Mouse (Mus musculus) thymus, postnatal 36 days (tissue): ENCODE measurements around the gene Atg2b.

Experiments
- DNase-seq, 2 experiments: peaks; one replicate each; pipeline ENCODE4 v3.0.0; 2022; ENCODE audit warnings: mixed read lengths in 2 of 2

Gene Atg2b

DNA sequence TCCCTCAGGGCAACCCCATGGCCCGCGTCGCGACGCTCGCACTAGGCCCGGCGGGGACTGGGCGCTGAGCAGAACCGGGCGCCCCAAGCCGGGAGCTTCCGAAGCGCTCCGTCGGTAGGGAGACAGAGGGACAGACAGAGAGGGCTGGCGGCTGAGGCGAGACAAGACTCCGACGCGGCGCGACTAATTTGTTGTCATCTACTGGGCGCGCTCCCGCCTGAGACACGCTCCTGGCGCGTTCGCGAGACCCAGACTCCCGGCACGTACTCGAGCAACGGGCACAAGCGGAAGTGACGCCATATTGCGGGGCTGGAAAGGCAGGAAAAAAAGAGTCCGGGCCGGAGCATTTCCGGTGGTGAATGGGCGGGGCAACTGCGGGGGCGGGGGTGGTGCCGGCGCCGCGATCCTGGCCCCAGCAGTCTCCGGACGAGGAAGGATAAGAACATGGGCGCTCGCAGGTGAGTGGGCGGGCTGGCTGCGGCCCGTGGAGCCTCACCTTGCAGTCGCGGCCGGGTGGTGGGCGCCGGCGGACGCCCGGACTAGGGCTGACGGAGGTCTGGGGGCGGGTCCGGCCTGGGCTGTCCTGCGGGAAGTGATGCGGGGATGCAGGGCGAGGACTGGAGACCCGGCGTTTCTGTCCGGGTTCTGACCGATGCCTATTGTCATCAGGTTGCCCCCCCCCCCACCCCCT, at the start of gene Atg2b:
Atg2b (minus strand) TSS at position 211 of the 691 bp plus-strand sequence.
- peak; percentile 91 to 94 for DNase-seq

- DNase-seq, result no peak
These were observed 48.6 kb upstream of the Atg2b start for GRCm38 (mm10) chr12:105733370-105734159.

GRCm38 (mm10) chr12:105730851-105731460, 45.9 kb upstream of the Atg2b start:
- no peak for DNase-seq

- DNase-seq, result peak in 1 of 2 experiments; percentile 7
These were observed 43.0 kb upstream of the Atg2b start for GRCm38 (mm10) chr12:105727964-105728363.

GRCm38 (mm10) chr12:105727268-105727667, 42.3 kb upstream of the Atg2b start:
- no peak for DNase-seq

GRCm38 (mm10) chr12:105725736-105726135, 40.7 kb upstream of the Atg2b start:
- no peak for DNase-seq

GRCm38 (mm10) chr12:105724616-105725015, 39.6 kb upstream of the Atg2b start:
- no peak for DNase-seq

- DNase-seq, result no peak
These were observed 37.6 kb upstream of the Atg2b start for GRCm38 (mm10) chr12:105722657-105723056.

DNA sequence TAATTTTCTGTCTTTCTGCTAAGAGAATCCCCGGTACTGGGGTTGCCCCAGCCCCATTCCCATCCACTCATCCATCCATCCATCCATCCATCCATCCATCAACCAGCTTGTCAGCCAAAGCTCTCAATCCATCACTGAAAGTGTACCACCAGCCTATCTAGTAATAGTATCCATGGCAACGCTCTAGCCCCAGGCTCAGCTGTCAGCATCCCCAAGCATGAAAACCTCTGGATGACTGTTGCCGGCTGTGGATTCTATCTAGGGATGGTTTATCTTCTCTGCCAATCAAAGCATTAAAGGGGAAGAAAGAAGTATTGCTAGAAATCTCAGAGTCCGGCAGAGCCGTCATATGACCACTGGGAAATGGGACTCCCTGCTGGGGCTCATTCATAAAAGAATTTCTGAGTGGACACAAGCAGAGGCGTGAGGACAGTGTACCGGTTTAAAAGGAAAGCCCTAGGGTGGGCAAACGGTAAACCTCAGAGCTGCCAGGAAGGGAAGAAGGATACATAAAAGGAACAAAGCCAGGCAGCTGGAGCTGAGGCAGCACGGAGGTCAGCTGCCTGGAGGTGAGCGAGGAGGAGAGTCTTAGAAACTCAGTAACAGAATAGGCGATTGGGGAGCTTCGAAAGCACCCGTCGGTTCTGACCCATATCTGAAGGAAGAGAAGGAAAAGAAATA, 36.6 kb upstream of the Atg2b start:
- no peak for DNase-seq

DNA sequence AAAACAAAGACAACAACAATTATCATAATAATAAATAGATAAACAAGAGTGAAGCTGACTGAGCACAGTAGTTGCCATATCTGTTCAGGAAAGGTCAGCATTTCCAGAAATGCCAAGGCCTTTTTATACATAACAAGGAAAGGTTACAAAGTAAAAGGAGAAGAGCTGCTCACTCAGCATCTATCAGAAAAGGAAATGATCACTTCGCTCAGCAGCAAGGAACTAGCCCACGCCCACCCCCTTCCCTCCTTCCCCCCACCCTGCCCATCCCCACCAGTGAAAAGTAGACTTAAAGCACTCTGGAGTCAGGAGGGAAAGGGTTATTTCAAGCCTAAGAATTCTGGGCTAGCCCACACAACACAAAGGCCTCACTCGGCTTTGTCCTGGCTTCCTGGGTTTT, 35.2 kb upstream of the Atg2b start:
- no peak for DNase-seq

GRCm38 (mm10) chr12:105718616-105719015, 33.6 kb upstream of the Atg2b start:
- peak; percentile 45 to 62 for DNase-seq

- DNase-seq, result peak; percentile 50 to 63
These were observed 20.9 kb upstream of the Atg2b start, which contains the start of gene Ak7 for GRCm38 (mm10) chr12:105705799-105706487. Gene Ak7, plus strand, starts transcription at chr12:105705976.

DNA sequence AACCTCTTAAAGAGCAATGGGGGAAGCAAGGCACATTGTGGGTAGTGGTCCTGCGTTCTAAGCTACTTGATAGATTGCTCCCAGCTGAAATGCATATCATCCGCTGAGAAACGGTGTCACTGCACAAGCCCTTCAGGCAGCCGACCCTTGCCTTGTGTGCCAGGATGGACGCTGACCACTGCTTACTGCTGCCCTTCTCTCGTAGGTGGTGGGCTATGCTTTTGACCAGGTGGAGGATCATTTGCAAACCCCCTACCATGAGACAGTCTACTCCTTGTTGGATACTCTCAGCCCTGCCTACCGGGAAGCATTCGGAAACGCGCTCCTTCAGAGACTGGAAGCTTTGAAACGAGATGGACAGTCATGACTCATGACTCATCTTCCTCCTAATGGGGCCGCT, 15.4 kb upstream of the Atg2b start:
- no peak for DNase-seq

GRCm38 (mm10) chr12:105697104-105697780, 12.2 kb upstream of the Atg2b start:
- DNase-seq, result no peak

- no peak for DNase-seq
These were observed 10.8 kb upstream of the Atg2b start for GRCm38 (mm10) chr12:105695848-105696247.

- DNase-seq, result no peak
These were observed 9.0 kb upstream of the Atg2b start for GRCm38 (mm10) chr12:105694021-105694420.

- no peak for DNase-seq
These were observed 4.4 kb upstream of the Atg2b start for GRCm38 (mm10) chr12:105689435-105689834.

- no peak for DNase-seq
These were observed 3.5 kb upstream of the Atg2b start for GRCm38 (mm10) chr12:105688546-105688945.

- no peak for DNase-seq
These were observed 2.4 kb upstream of the Atg2b start for GRCm38 (mm10) chr12:105687416-105687815.

- no peak for DNase-seq
These were observed 1.8 kb upstream of the Atg2b start for GRCm38 (mm10) chr12:105686791-105687190.
